Mouse (Mus musculus) frontal cortex, adult (tissue): ENCODE results near the gene Fkbp14.

Experiments
- ATAC-seq: cut with Nextera tagmentation; 2 replicates; pipeline ENCODE4 v1.9.2; 2017; ENCODE audit warnings: mild to moderate bottlenecking, moderate library complexity, mixed read lengths; ENCODE audit not compliant: low TSS enrichment

Gene Fkbp14

GRCm38 (mm10) chr6:54548314-54549019 is 48.6 kb downstream of the Fkbp14 start:
- ATAC-seq = no peak

GRCm38 (mm10) chr6:54543646-54544045 is 53.5 kb downstream of the Fkbp14 start:
- ATAC-seq = no peak

GRCm38 (mm10) chr6:54542836-54543235 is 54.3 kb downstream of the Fkbp14 start:
- peak; percentile 39; the same call in 1 of the 2 replicates for ATAC-seq

GRCm38 (mm10) chr6:54540252-54540887 is 56.7 kb downstream of the Fkbp14 start:
- no peak; the same call in 1 of the 2 replicates for ATAC-seq

- ATAC-seq = no peak
Observed at GRCm38 (mm10) chr6:54539396-54539795, 57.7 kb downstream of the Fkbp14 start.

GRCm38 (mm10) chr6:54538773-54539173 is 58.3 kb downstream of the Fkbp14 start:
- peak; percentile 67 for ATAC-seq

GRCm38 (mm10) chr6:54537053-54537452 is 60.1 kb downstream of the Fkbp14 start:
- ATAC-seq = no peak

- no peak for ATAC-seq
Observed at GRCm38 (mm10) chr6:54535485-54535884, 61.6 kb downstream of the Fkbp14 start.

GRCm38 (mm10) chr6:54531048-54531481 is 66.0 kb downstream of the Fkbp14 start:
- peak; percentile 91 for ATAC-seq

- ATAC-seq = no peak
Observed at GRCm38 (mm10) chr6:54530182-54530581, 66.9 kb downstream of the Fkbp14 start.

- ATAC-seq = no peak
Observed at GRCm38 (mm10) chr6:54528666-54529065, 68.4 kb downstream of the Fkbp14 start.
